Mouse (Mus musculus): Measurements from ENCODE around the gene Cnpy1.

Gene Cnpy1

GRCm38 (mm10) chr5:28179237-28179790 lies 66.3 kb downstream of the Cnpy1 start:
- no peak for DNase-seq

GRCm38 (mm10) chr5:28178322-28178721 lies 67.3 kb downstream of the Cnpy1 start:
- DNase-seq, result no peak

GRCm38 (mm10) chr5:28176585-28176984 lies 69.0 kb downstream of the Cnpy1 start:
- DNase-seq, result no peak

DNA sequence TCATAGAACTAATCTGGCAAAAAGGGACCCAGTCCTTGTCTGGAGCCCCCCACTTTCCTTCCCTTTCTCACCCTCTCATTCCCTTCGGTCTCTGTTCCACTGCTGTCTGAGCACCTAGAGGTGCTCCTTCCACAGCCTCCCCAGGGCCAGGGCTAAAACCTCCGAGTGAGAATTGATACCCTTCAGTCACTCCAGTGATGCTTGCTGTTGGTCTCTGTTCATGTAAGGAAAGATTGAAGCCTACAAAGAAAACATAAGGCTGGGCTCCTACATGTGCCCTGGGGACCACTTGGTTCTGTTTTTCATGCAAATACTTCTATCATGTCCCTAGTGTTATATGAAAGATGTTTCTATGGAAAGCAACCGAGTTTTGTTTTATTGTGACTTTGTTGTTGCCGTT lies 69.6 kb downstream of the Cnpy1 start:
- DNase-seq, result no peak

DNA sequence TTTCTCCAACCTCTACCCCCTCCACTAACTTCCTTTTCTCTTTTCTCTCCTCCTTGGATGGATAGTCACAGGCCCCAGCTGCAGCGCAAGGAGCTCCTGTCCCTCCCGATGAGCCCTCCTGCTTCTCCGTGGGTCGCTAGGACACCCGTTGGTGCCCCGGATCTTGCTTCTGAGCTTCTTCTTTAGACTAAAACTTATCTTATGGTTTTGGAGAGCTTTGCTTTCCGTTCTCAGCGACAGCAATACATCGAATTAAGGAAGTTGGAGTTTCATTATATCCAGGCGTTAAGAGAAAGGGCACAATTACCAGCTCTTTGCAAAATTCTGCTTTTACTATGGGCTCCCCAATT lies 70.1 kb downstream of the Cnpy1 start:
- DNase-seq, result no peak

- peak; percentile 49 to 59 for DNase-seq
Measured at GRCm38 (mm10) chr5:28174876-28175569, 70.6 kb downstream of the Cnpy1 start.

- peak in 1 of 2 experiments; percentile 23 for DNase-seq
Measured at GRCm38 (mm10) chr5:28174086-28174485, 71.5 kb downstream of the Cnpy1 start.

DNA sequence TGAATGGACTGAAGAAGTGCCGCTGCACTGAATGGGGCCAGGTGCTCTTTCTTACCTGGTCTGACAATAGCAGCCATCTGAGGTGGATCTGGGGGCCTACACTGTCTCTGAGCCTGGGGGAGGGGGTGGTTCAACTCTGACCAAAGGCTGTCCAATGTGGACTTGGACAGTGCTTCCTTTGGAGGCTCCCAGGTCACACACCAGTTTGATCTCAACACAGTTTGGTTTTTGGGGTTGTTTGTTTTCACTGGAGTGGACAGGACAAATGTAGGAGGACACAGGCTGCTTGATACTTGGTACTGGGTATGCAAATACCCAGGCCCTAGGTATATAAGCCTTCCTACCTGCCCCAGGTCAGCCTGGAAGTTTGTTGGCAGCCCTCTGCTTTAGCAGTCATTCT lies 71.9 kb downstream of the Cnpy1 start:
- DNase-seq, result peak in 1 of 2 experiments; percentile 41

- peak in 1 of 2 experiments; percentile 39 for DNase-seq
Measured at GRCm38 (mm10) chr5:28172921-28173670, 72.5 kb downstream of the Cnpy1 start.

DNA sequence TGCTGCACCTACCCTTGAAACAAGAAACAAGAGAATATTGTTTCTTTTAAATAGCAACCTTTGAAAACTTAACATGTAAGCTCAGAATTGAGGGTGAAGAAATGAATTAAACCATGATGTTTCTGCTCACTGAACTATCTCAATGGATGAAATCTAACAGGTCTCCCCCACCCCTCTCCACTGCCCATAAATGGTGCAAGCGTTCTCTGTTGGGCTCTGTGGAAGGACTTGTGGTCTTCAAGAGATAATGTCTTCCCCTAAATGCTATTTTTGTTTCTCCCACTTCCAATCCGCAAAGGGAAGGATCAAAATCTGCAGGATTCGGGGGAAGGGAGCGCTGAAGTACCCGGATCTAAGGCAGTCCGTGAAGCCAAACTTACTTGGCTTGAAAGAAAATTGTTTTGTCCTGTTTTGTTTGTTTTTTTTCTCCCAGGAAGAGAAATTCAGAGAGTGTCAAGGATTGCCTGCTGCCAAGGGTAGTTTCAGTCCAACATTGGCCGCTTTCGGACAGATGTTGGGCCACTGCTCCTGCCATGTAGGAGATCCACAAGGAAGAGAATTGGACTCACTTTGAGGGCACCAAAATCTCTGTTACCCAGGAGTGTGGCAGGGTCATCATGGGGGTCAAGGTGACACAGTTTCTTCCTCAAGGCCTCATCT lies 73.2 kb downstream of the Cnpy1 start:
- DNase-seq, result peak in 1 of 2 experiments; percentile 30

DNA sequence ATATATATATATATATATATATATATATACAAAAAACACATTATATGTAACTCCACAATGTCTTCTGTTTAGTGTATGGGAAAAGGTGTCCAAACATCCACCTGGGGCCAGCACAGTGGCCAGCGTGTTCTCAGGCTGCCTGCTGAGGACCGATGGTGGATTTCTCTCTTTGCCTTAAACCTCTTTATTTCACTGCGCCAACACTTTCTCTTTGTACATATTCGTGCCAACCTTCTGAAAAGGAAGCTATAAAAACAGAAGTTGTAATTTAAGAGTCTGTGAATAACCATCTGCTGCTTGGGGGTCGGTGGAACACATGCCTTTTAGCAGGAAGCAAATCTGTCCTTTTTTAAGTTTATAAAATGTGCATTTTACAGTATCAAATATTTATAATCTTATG lies 73.9 kb downstream of the Cnpy1 start:
- DNase-seq, result peak; percentile 28 to 36

DNA sequence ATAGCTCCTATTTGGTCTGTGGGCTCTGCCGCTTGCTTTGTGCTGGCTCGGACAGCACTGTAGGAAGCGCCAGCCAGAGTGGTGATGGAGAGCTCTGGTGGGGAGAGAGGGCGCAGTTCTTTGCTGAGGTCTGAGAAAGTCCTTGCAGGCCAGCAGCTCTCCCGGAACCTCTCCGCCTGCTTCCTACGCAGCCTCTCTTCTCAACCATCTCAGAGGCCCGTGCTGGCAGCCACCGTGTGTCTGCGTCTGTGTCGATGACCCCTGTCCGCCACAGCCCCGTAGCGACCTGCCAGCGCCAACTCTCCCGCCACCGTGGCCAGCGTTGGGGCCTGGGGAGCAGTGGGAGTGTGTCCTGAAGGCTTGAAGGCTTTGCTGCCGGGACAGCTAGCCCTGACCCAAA lies 74.7 kb downstream of the Cnpy1 start:
- peak; percentile 55 to 67 for DNase-seq

- DNase-seq, result peak; percentile 49 to 70
Measured at GRCm38 (mm10) chr5:28170081-28170480, 75.5 kb downstream of the Cnpy1 start.

DNA sequence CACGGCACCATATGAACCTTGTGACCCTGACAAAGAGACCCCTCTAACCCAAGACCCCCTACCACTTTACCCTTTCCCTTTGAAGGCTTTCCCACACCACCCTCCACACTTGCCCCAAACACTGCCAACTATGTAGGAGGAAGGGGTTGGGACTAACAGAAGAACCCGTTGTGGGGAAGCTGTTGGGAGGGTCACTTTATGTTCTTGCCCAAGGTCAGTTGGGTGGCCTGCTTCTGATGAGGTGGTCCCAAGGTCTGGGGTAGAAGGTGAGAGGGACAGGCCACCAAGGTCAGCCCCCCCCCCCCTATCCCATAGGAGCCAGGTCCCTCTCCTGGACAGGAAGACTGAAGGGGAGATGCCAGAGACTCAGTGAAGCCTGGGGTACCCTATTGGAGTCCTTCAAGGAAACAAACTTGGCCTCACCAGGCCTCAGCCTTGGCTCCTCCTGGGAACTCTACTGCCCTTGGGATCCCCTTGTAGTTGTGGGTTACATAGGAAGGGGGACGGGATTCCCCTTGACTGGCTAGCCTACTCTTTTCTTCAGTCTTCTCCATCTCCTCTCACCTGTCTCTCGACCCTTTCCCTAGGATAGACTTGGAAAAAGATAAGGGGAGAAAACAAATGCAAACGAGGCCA lies 76.3 kb downstream of the Cnpy1 start:
- DNase-seq, result no peak

DNA sequence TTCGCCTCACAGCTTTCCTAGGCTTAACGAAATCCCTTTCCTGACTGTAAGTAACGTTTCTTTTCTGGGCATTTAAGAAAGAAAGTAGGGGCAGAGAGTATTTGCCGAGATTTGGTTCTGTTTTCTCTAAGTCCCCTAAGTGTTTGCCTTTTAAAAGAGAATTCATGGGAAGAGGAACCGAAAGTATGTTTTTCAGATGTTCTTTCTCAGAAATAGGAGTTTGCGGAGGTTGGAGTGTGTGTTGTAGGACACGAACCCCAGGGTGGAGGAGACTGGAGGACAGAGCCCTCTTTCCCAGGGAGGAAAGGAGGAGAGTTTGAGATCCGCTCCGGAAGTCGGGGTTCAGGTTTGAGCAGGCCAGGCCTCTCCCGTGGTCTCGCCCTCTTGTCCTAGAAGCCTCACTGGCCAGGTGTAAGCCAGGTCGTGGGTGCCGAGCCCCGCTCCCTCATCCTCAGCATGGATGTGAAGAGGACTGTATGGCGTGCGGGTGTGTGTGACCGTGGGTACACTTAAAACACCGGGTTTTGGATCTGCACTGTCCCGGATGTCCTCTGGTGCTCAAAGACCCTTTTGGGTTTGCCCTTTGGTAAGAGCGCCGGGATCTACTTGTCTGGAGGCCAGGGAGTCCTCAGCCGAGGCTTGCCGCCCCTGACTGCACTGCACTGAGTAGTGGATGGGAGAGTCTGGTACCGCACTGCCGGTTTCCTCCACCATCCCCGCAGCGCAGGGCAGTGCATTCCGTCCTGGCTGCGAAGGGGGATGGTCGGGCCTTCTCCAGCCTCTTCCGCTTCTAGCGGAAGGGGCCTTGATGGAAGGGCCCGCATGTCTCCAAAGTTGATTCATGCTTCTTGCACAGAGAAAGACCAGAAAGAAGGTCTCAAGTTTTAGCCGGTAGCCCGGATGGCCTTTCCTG lies 77.1 kb downstream of the Cnpy1 start:
- DNase-seq, result peak; percentile 50 to 62

DNA sequence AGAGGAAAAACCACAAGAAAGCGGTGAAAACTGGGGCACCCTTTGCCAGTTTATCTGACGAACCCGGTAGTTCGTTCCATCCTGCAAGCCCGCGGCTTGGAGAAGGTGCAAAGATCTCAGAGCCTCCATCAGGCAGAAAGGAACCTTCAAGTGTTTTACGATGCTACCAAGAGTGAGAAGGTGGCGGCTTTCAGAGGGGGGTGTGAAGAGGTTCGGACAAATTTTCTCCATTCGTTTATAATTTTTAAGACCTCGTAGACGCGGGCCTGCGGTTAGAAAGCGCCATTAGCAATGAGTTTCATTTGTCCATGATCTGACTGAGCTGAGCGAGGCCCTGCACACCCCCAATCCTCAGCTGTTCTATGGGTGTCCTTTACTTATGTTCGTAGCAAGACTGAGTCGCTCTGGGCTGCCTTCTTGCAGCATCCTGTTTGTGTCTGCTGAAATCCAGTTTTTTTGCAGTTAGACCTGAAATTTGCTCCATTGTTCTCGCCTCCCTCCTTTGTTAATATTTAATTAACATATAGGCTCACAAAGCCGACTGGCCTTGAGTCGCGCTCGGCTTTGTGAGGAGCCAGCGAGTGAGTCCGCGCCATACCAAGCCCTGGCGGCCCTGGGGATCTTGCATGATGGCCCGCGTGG lies 77.9 kb downstream of the Cnpy1 start:
- peak; percentile 27 to 48 for DNase-seq

GRCm38 (mm10) chr5:28166256-28167231 lies 79.1 kb downstream of the Cnpy1 start:
- peak; percentile 58 to 77 for DNase-seq

DNA sequence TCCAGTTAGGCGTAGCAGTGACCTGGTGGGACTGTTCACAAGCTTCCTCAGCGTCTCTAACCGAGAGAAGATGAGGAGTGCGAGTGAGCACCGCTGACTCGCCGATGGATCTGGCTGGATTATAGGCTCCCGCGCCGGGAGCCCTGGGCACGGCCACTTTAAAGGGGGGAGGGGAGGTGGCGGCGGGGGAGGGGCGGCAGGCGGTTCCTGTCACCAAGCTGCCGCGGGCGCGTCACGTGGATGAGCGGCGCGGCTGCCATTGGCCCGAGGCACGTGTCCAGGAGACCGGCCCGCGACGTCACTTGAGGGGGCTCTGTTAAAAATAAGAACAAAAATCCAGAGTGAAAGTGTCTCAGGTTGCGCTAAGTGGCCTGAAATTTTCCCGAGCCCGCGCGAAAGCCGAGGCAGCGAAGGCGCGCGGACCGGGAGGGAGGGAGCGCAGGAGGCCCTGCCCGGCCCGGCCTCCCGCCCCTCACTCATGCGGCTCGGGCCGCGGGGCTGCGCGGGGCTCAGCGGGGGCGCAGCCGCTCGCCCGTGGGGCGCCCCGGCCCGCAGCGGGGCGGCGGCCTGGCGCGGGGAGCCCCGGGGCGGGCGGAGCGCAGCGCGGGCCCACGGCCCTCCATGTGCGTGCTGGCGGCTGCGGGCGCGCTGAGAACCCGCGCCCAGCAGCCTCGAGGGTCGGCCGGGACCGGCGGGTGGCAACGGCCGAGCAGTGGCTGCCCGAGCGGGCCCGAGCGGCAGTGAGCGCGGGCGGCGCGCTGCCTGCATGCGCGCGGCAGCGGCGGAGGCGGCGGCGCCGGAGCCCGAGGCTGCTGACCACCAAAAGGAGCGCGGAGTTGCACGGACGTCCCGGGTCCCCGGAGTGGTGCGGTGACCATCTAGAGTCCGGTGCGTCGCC lies 80.0 kb downstream of the Cnpy1 start, which contains the start of gene En2:
Gene En2 (plus strand): TSS at position 337 of the 898 bp plus-strand sequence.
- DNase-seq, result peak; percentile 95 to 96

- DNase-seq, result peak; percentile 37 to 61
Measured at GRCm38 (mm10) chr5:28163926-28164325, 81.7 kb downstream of the Cnpy1 start.
